Mouse (Mus musculus): ENCODE data around the gene Tmem63b.
"Not testable (repeated sequence)": the region's sequence is repeated elsewhere in the genome, so short reads cannot be mapped to it uniquely, and the experiment has no call there.

The Tmem63b gene

DNA sequence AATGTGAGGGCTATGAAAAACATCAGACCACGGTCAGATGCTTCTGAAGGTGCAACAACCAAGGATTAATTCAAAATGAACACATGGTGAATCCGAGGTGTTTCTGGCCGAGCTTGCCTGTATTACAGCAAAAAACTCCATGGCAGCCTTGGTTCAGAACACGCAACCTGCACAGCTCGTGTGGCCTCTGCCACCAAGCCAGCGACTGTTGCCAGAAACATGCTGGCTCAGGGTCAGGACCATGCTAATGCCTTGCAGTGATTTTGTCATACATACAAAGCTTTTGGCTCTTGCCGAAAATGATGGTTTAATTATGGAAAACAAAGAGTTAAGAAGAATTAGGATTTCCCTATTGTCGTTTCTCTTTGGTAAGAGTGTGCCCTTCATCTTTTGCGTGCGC, 18.7 kb downstream of the Tmem63b start:
- DNase-seq: no peak

DNA sequence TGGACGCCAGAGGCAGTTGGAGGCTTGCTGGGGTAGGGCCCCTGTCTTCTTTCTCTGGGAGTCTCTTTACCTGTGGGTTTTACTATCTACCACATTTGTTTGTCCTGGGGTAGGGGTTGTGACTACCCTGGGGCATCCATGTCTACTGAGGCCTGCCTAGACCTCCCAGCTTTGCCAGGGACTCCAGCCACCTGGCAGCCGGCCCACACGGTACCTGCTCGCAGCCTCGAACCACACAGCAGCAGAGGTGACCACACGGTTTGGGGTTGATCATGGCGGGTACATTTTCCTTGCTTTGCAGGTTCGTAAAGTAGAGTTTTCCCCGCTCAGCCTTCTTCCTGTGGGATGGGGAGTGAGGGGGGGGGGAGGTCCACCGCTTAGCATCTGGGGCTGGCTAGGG, 19.2 kb downstream of the Tmem63b start:
- DNase-seq: no peak

DNA sequence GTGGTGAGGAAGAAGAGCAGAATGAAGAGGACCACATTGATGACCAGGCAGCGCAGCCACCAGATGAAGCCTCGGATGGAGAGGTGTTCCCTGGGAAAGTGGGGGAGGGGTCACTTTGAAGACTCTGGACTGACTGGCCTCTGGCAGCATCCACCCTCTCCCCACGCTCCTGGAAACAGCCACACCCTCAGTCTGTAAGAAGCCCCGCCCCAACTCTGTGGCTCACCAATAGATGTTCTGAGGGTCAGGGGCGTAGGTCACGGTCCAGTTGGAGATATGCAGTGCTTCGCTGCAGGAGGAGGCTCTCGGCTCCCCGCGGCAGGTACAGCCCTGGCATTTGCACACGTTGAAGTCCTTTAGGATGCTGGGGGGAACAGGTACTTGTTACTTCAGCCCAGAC, 20.6 kb downstream of the Tmem63b start:
- DNase-seq: no peak

DNA sequence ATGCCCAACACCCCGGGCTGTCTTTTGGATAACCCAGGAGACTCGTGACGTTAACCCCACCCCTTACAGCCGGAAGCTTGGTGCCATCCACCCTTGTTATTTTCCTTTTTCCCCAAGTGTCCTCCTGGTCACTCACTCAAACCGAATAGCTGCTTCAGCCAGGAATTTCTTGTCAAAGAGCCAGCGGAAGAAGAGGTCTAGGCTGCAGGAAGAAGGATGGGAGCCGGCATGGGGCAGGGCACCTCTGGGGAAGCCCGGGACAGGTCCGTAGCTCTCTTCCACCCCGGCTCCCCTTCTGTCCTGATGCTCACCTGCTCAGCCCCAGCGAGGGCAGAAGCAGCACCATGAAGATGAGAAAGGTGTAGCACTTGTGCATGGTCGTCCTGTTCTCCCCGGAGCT, 22.1 kb downstream of the Tmem63b start:
- no peak for DNase-seq

DNA sequence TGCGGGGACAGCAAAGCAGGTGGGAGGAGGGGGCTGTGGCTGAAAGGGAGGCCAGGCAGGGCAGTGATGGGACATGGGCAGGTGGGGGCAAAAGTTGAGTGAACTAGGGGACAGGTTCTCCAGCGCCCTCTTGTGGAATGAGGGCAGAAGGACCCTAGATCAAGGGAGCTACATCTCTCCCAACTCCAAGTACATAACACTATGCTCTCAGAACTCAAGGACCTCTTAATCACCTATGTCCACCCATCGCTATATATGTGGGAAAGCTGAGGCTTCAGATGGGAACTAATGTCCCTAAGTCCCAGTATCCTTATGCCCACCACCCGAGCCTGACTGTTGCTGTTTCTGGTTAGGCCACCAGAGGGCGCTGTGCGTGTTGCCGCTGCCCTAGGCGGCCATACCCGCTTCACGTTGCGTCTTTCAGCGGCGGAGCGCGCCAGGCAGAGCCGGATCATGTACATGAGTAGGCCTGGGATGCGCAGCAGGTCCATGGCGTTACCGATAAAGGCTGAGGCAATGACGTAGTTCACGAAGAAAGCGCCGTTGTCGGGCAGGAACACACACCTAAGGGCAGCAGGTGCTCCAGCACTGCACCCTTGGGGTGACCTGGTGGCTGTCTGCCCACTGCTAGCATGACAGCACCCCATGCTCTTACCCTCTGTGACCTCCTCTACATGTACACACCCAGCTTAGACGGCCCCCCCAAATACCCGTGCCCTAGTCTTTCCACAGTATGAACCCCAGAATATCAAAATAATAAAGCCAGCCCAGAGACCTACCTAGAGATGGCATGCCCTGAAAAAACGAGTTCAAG, 23.4 kb downstream of the Tmem63b start:
- DNase-seq: peak; percentile 31 to 69

DNA sequence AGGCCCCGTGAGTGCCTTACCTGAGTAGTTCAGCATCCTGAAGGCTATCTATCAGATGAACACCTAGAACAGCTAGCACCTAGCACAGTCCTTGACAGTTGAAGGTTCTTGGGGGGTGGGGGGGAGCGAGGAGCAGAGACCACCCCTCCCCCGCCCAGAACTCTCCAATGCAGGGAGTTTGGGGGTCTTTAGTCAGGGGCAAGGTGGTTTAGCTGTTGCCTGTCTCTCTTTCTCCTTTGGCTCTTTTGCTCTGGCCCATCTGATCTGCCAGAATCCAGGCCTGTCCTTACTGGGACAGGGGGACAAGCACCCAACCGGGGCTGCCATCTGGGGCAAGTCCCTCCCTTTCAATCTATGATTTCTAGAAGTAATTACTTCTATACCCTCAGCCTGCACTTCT, 27.5 kb downstream of the Tmem63b start, which contains the start of gene Capn11:
TSS of gene Capn11 (minus strand) at position 101 of the 400 bp plus-strand sequence.
- DNase-seq: no peak

DNA sequence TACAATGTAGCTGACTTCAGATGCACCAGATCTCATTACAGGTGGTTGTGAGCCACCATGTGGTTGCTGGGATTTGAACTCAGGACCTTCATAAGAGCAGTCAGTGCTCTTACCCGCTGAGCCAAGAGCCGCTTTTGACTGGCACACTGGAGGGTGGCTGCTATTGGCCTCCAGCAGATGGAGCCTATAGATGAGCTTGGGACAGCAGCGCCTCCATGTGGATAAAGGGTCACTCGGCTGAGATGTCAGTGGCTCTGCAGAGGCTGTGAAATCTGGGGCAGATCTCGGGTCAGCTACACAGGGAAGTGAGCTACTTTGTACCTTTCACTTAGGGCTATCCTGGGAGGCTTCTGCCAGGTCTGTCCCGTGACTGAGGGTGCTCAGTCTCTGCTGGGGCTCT, 30.9 kb downstream of the Tmem63b start:
- no peak for DNase-seq

DNA sequence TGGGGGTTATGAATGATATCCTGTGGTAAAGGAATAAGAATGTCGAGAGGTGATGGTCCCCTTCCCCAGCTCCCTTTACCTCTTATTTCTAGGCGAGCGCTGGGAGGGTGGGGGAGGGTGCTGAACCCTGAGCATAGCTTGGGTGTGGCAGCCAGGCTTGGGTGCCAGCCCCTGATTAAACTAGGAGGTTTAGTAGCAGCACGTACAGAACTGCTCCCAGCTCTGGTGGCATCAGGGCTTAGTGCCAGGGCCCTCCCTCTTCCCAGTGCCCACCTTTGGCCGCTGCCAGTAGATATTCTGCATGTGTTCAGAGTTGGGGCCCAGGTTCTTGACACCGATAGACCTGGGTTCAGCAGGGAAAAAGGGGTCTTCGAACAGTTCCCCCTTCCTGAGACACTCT, 33.5 kb downstream of the Tmem63b start:
- no peak for DNase-seq

DNA sequence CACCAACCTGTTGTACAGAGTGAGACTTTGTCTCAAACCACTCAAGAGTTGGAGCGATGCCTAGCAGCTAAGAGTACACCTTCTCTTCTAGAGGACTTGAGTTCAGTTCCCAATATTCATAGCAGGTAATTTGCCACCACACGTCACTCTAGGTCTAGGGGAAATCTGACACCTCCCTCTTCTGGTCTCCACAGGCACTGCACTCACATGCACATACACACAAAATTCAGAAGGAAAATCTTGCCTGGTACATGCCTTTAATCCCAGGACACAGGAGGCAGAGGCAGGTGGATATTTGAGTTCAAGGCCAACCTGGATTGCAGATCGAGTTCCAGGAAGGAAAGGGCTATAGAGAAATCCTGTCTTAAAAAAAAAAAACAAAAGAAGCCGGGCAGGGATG, 42.5 kb downstream of the Tmem63b start:
- DNase-seq: no peak

DNA sequence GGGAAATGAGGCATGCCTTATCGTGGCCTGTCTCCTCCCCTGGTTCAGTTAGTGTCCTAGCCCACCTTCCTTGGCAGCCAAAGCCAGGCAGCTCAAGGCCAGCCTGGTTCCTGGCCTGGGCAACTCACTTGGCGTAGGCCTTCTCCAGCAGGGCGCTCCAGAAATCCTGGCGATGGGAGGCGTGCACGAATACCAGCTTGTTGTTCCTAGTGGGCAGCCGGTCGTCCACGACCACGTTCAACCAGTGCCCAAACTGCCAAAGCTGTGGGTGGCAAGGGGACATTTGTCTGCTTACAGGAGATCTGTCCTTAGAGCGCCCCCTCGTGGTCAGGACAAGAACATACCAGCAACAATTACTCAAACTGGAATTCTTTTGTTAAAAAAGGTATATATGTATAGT, 44.0 kb downstream of the Tmem63b start:
- DNase-seq: peak; percentile 25 to 70

DNA sequence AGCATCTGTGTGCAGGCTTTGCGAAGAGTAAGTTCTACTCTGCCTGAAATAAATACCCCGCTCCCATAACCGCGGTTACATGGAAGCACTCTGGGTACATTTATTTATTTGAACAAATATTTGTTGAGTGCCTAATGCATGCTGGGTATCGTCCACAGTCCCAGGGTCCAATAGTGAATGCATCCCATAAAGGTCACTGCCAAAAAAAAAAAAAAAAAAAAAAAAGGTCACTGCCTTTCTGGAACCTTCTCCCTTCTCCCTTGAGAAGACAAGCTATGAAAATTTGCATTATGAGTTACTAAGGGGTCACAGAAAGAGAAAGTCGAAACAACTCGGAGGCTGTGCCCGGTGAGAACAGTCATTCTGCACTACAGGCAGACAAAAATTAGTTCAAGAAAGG, 44.7 kb downstream of the Tmem63b start:
- no peak for DNase-seq

DNA sequence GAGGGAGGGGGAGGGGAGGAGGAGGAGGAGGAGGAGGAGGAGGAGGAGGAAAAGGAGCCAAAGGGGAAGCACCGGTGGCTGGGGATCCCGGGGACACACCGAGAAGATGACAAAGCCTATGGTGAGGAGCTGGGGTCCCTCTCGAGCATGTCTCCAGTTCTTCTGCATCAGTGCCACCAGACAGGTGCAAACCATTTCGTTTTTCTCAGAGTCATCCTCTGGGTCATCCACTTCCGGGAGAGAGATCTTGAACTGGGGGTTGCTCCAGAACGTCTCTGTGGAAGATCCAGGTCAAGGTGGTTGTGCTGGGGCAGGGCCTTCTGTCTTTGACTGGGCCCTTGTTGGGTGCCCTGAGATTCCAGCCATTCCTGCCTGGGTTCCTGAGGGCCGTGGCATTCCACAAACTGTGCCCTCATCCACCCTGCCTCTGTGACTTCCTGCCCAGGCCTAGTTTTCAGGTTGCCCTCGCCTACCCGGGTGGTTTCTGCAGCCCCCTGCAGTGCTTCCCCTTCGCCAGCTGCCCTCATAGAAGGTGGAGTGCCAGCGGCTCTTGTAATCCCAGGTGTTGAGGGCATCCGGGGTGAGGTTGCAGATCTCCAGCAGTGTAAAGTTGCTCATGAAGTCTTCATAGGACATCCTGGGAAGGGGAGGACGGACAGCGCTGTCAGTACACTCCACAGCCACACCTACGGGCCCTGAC, 48.0 kb downstream of the Tmem63b start:
- no peak for DNase-seq

DNA sequence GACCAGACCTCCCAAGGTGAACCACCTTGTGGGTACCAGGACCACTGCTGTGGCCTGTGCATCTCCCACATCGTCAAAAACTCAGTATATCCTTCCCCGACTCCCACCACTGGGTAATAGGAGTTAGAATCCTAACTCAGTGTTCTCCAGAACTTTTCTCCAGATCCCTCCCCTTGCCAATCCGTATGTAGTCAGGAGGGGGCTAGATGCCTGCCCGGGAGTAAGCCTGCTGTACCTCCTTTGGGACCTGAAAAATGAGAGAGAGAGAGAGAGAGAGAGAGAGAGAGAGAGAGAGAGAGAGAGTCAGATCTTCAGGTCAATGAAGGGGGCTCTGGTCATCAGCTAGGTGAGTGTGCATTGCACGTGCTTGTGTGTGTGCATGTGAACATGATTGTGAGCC, 52.7 kb downstream of the Tmem63b start:
- DNase-seq: no peak

DNA sequence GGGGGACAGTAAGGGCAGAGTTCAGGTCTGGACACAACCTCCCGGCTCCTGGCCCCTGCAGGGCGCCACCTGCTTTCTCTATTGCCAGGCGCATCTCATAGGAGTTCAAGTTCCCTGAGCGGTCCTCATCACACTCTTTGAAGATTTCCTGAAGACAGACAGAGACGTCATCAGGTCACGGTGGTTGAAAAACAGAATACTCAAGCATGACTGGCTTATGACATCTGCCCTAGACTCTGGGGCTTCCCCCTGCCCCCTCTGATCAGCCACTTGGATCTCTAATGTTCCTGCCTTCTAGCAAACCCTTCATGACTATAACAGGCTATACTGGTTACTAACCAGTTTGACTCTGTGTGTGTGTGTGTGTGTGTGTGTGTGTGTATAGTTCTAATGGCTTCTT, 54.8 kb downstream of the Tmem63b start:
- no peak for DNase-seq

DNA sequence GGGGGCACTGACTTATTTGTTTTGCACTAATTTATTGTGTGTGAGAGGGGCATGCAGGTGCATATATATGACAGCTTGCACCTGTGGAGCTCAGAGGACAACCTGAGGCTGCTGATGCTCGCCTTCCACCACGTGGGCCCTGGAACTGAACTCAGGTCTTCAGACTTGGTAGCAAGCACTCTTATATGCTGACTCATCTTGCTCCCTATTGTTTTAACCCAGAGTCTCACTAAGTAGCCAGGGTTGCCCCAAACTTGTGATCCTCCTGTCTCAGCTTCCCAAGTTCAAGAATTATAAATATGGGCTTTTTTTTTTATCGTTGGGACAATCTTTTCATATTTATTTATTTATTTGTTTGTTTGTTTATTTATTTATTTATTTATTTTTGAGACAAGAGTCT, 55.7 kb downstream of the Tmem63b start:
- DNase-seq: no peak

DNA sequence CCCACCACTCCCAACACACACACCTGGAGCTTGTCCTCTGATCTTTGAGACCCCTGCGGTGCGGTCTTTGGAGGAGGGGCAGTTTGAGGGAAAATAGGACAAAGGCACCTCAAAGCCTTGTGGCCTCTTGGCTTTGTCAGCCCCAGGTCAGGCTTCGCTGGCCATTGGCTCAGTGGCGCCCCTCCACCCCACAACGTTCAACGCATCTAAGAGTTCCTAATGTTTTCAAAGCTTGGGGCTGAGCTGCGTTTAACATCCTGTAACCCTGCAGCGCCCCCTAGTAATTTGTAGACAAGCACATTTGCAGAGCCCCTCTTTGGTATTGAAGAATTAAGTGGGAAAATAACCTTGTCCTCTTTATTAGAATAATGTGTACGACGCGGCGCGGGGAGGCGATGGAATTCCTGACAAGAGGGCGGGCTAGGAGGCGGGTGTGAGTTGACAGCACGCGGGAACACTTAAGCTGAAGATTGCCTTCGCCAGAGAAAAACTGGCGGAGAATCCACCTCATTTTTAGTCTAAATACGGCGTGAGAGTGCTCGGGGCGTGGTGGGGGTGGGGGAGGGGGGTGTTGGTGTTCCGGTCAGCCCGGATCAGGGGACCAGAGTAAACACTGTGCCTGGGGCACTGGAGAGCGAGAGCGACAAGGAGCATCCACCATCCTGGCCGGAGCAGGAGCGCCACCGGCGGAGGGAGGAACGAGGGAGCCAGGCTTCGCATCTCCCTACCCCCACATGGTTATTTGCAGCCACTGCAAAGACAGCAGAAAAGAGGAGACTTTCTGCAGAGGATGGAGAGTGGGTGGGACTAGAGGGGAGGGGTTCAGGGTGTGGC, 56.6 kb downstream of the Tmem63b start:
- peak in 1 of 2 experiments; percentile 49 for DNase-seq

DNA sequence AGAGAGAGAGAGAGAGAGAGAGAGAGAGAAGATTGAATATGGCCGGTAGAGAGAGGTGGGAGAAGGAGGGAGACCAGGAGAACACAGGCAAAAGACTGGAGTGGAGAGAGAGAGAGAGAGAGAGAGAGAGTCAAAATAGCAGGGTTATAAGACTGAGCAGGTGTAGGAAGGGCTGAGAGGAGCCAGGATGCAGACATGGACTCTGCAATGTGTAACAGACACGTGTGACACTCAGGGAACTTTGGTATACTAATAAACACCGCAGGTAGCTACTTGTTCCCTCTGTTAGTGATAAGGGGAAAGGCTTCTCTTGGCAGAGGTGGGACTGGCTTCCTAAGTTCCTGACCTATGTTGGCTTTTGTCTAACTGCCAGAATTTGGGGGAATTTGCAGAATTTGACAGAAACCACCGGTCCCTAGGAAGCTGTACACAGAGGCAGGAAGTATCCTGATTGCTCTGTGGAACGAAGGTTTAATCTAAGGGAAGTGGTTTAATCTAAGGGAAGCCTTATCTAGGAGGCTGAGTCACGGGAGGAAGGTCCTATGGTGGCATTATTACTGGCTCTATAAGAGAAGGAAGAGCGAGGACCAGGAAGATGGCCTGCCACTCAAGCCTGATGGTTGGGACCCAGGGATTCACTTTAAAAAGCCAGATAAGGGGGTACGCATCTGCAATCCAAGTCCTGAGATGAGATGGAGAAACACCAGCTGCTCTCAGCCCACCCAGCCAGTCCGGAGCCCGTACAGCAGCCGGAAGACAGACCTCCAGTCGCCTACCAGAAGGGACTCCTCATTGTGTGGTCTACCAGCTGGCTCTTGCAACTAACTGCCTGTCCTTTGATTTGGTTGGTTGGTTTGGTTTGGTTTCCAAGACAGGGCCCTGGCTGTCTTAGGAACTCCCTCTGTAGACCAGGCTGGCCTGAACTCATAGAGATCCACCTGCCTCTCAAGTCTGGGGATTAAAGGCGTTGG, 57.5 kb downstream of the Tmem63b start:
- no peak for DNase-seq

DNA sequence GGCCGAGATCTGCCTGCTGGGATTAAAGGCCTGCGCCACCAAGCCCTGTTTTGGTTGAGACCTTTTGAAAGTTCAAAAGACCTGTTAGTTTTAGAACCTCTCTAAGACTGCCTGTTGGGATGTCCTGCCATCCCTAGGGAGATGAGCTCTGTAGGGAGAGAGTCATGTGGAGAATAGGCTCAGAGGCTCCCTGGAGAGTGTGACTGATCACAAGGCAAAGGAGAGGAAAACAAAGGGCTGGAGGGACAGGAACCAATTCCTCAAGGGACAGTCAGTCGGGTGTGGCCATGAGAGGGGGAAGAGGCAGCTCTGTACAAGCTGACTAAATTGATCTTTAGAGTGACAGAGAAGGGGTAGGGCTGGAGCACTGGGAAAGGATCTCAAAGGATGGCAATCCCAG, 58.5 kb downstream of the Tmem63b start:
- DNase-seq: no peak

DNA sequence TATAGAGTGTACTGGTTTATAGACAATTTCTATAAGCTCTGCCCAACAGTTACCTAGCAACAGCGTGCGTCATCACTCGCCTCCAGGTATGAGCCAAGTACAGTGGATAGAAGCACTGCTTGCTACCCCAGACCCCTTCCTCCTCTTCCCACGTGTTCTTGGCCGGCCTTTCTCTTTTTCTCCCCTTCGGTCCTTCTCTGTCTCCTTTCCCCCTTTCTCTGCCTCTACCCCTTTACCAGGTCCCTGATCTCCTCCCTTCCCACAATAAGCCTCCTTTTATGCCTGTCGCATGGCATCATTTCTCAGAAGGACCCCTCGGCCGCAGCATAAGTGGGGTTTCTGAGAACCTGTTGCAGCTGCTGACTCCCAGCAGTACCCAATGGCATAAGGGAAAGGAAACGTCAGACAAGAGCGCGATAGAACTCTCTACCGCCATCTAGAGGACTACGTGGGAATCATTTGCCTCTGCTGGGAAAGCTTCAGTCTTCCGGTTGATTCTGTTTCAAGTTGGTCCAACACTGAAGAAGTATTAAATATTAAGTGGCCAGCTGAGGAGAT, 60.0 kb downstream of the Tmem63b start:
- DNase-seq: peak in 1 of 2 experiments; percentile 51

DNA sequence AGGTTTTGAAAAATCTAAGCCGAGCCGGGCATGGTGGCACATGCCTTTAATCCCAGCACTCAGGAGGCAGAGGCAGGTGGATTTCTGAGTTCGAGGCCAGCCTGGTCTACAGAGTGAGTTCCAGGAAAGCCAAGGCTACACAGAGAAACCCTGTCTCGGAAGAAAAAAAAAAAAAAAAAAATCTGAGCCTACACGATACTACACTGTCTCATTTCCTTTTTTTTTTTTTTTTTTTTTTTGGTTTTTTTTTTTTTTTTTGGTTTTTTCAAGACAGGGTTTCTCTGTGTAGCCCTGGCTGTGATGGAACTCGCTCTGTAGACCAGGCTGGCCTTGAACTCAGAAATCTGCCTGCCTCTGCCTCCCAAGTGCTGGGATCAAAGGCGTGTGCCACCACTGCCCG, 63.3 kb downstream of the Tmem63b start:
- not testable (repeated sequence) for DNase-seq

DNA sequence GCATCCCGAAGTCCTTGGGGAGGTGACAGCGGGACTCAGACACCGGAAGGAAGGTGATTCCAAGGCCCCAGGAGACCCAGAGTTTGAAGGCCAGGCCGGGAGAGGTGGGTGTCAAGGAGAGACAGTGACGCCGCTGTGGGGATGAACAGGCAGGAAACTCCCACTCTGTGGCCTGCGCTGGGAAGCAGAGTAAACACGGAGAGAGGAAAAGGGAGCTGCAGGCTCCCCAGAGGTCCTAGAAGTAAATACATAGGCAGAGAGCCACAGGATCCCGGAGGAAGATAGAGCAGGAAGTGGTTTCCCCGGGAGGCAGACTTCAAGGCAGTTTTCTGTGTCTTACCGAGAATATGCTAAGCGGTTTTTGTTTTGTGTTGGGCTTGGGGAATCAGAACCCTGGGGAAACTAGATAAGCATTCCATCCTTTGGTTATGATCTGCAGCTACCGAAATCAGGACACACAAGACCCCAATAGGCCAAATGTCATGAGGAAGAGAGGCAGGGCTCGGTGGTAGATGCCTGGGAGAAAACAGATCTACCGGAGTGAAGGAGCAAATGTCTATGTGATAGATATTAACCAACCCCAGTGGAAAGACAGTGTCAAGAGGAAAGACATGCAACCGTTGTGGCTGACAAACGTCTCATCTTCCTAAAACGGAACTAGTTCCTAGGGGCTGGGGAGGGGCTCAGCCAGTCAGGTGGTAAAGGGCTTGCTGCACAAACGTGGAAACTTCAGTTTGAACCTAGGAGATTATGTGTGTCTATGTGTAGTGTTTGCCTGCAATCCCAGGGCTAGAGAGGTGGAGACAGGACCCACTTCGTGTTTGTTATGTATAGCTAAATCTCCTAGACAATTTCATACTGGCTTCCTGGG, 67.1 kb downstream of the Tmem63b start:
- peak in 1 of 2 experiments; percentile 14 for DNase-seq
